Mouse (Mus musculus) effector memory CD4-positive, alpha-beta T cell, adult 5 months (primary cell): ENCODE measurements around the gene Nbdy. TPM values are rescaled to one million over a fixed set of nuclear protein-coding genes. Genes with fewer than 3 reads are reported as not detected.

ENCODE experiments used
- polyA plus RNA-seq: library from polyadenylated mRNA; unstranded; fragments of 100-300 nt; shearing (Covaris generic); gene quantifications from one replicate; pipeline ENCODE4 v1.2.1, GENCODE M21; 2017

The Nbdy gene
- 41.4 TPM for polyA plus RNA-seq

DNA sequence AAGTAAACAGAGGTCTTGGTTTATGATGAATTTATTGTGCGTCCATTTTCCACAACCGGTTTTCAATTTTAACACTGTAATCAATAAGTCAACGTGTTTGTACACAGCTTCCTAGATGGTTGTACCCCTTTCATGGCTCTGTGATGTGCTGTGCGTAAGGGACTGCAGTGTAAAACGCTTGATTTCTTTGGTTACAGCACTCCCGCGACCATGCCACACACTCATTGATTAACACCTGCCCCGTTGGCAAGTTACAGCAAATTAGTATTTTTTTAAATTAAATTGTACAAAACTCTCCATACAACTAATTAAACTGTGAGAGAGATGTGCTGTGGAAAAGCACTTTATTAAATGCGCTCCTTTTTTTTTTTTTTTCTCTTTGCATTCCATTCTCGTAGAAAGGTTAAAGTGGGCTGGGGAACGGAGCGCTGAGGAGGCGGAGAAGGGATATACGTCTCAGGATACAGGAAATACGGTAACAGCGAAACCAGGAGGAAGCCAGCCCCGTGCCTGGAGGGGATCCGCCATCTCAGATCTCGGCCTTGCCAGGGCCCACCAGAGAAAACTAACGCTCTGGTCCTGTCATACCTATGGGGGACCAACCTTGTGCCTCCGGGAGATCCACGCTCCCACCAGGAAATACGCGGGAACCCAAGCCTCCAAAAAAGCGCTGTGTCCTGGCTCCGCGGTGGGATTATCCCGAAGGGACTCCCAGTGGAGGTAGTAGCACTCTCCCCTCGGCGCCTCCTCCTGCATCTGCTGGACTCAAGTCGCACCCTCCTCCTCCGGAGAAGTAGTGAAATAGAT is at the start of gene Nbdy:
TSS of gene Nbdy (plus strand) at position 481 of the 807 bp plus-strand sequence.

DNA sequence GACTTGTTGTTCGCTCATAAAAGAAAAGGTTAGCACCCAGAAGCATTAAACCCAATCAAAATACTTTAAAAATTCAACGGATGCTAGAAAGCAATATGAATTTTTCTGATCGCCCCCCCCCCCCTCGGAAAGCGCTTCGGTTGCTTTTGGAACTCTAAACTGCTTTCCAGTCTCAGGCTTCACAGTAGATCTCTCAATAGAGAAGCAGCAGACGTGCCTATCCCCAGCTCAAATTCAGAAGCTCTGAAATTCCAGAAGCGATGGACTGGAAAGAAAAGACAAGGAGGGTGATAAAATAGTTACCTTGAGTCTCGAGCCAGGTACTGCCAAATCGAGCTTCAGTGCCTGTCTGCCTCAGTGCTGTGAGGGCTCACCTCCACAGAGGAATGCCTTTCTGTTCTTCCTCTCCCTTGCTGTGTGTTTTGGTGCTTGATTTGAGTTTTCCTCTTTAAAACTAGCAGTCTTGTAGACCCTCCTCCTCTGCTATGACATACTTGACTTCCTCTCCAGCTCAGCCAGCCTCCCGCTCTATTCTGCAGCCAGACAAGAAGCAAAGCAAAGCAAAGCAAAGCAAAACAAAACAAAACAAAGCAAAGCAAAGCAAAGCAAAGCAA is 27.5 kb upstream of the Nbdy start, which contains the start of gene Kctd12b:
TSS of gene Kctd12b (minus strand) at position 610 of the 614 bp plus-strand sequence.

Other genes with a start within 250 kb of the Nbdy start
- gene Ubqln2, start 225.4 kb upstream of the Nbdy start, polyA plus RNA-seq, result 8.4 TPM
- gene Cypt3, start 165.0 kb upstream of the Nbdy start, polyA plus RNA-seq, result not detected
- 0.17 TPM for gene Kctd12b, start 27.2 kb upstream of the Nbdy start, polyA plus RNA-seq
- 1.3 TPM for gene Spin2c, start 108.6 kb downstream of the Nbdy start, polyA plus RNA-seq